Mouse (Mus musculus) intestine, postnatal 0 days (tissue): ENCODE results near the gene Gabarapl2. TPM values are rescaled to one million over a fixed set of nuclear protein-coding genes. Genes with fewer than 3 reads are reported as not detected.

Source experiments
- ATAC-seq: fragments of 200-750 bp; cut with Nextera tagmentation; 2 replicates; pipeline ENCODE4 v1.8.0; 2017; ENCODE audit warnings: mild to moderate bottlenecking, moderate TSS enrichment, moderate library complexity
- H3K27ac ChIP-seq: fragments of 300-500 bp; sonication (generic); 2 replicates; pipeline ENCODE4 v1.5.1; 2014; ENCODE audit warnings: mild to moderate bottlenecking, low read depth, low read length, moderate library complexity
- H3K27me3 ChIP-seq: fragments of 300-500 bp; sonication (generic); replicated peaks from 2 replicates; pipeline ENCODE4 v1.6.1; 2014; ENCODE audit warnings: low read length, mixed read lengths; ENCODE audit not compliant: control insufficient read depth, insufficient read depth
- H3K36me3 ChIP-seq: fragments of 300-500 bp; sonication (generic); 2 replicates; pipeline ENCODE4 v1.6.1; 2014; ENCODE audit warnings: mild to moderate bottlenecking, moderate library complexity; ENCODE audit not compliant: control insufficient read depth, insufficient read depth
- H3K4me1 ChIP-seq: fragments of 300-500 bp; sonication (generic); replicated peaks from 2 replicates; pipeline ENCODE4 v1.6.1; 2014; ENCODE audit warnings: antibody characterized with exemption, low read length, mixed read lengths; ENCODE audit not compliant: control insufficient read depth, insufficient read depth
- H3K4me2 ChIP-seq: fragments of 300-500 bp; sonication (generic); replicated peaks from 2 replicates; pipeline ENCODE4 v1.6.1; 2014; ENCODE audit warnings: low read depth, mild to moderate bottlenecking, moderate library complexity
- H3K4me3 ChIP-seq: fragments of 300-500 bp; sonication (generic); 2 replicates; pipeline ENCODE4 v1.5.1; 2014; ENCODE audit warnings: low read depth, low read length
- H3K9ac ChIP-seq: fragments of 300-500 bp; sonication (generic); 2 replicates; pipeline ENCODE4 v1.6.1; 2014; ENCODE audit warnings: mild to moderate bottlenecking, low read depth, low read length
- H3K9me3 ChIP-seq: fragments of 300-500 bp; sonication (generic); 2 replicates; pipeline ENCODE4 v1.6.1; 2016; ENCODE audit warnings: mixed run types; ENCODE audit not compliant: control insufficient read depth
- CTCF ChIP-seq: sonication (generic); IDR thresholded peaks from 2 replicates; pipeline ENCODE4 v1.5.1; 2016; ENCODE audit warnings: low read depth, mild to moderate bottlenecking, control low read depth, antibody characterized with exemption, moderate library complexity
- WGBS: fragments of 180-500 bp; shearing (Covaris S2); extraction: QIAGEN DNeasy Blood & Tissue Kit; methylation state at CpG from one replicate; pipeline ENCODE4 v1.1.7; 2014; 5-methylcytosine and 5-hydroxymethylcytosine counted together
- polyA plus RNA-seq: library from polyadenylated mRNA; unstranded; fragments of >200 nt; fragmentation: Nextera tagmentation; extraction: Ambion mirVana; gene quantifications from 2 replicates; pipeline ENCODE4 v1.2.1, GENCODE M21; 2015

Gabarapl2 gene
- polyA plus RNA-seq, 1 experiment from 2014 or later: 308 TPM

DNA sequence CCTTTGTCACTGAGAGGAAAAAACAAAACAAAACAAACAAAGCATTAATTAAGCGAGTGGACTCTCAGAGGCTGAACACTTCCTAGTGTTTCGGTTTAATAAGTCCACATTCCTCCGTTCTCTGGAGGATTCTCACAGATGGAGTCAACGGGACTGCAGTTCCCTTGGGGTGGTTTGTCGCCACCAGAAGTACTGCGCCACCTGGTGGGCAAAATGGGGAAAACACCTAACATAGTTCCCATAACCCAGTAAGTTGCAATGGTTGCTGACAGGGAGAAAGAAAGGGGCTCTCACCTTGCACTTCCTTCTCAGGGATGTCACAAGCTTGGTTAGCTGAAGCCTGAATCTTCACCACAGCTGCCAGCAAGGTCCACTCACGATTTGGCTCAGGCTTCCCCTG is 49.4 kb downstream of the Gabarapl2 start:
- H3K27ac ChIP-seq: no peak overlapping the region
- H3K9ac ChIP-seq: no peak overlapping the region
- no peaks in the 10 kb centered on the region for H3K27me3 ChIP-seq
- ATAC-seq: peak; percentile 39; the same call in 1 of the 2 replicates
- H3K9me3 ChIP-seq: no peaks in the 10 kb centered on the region
- H3K4me2 ChIP-seq: 0 out of 2 replicates have a peak overlapping the region, but pooled peaks have one; percentile 21
- 10% methylated on average over 7 of the region's 7 CpGs for WGBS
- H3K36me3 ChIP-seq: peaks cover 29% of the 10 kb centered on the region
- H3K4me1 ChIP-seq: 0 out of 2 replicates have a peak, but pooled peaks cover 2% of the 10 kb centered on the region
- TF ChIP-seq CTCF: peak; percentile 95
- no peak overlapping the region for H3K4me3 ChIP-seq

DNA sequence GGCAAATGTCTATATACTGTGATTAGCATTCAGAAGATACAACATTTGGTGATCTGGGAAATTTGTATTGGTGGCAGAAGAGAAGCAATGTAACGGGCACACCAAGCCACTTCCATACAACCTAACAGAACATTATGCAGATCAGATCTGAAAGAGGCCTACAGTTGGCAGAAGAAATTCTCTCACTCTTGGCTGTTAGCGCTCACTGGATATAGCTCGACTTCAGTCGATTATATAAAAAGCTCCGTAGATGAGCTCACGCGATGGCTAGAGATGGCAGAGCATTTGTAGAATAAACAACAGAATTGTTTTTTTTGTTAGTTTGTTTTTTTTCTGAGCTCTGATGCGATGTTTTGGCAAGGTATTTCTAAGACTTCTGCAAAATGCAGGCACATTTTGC is 50.8 kb downstream of the Gabarapl2 start:
- Histone ChIP-seq H3K27me3 (no peaks in the 10 kb centered on the region), H3K27ac (no peak overlapping the region), H3K4me2 (peak overlapping the region; percentile 93), H3K36me3 (peaks cover 42% of the 10 kb centered on the region), H3K9ac (peak overlapping the region; percentile 57), H3K4me1 (0 out of 2 replicates have a peak, but pooled peaks cover 2% of the 10 kb centered on the region), H3K9me3 (no peaks in the 10 kb centered on the region), H3K4me3 (peak overlapping the region; percentile 81)
- ATAC-seq: no peak
- TF ChIP-seq CTCF: no peak
- 49% methylated on average over 8 of the region's 8 CpGs for WGBS

DNA sequence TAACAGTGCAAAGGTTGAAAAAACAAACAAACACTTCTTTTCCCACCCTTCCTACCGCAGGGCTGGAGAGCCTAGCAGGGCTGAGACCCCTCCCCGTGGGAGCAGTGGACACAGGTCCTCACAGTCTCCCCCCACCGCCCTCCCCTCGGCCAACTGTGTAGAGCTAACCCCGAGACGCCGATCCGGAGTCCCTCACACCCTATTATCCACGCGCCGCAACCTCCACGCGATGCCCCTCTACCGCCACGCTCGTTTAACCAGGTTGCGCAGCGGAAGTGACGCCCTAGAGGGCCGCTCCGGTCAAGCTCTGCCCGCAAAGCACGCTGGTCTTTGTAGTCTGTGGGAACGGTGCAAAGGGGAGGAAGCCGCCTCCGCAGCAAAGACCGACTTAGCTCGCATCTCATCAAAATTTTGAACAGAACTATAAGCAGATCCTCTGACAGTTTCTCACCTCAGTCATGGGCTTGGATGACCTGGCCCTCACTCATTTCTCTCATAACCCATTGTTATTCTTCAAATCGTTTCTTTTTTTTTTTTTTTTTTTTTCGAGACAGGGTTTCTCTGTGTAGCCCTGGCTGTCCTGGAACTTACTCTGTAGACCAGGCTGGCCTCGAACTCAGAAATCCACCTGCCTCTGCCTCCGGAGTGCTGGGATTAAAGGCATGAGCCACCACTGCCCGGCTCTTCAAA is 51.7 kb downstream of the Gabarapl2 start, which contains the start of gene Adat1:
Adat1 (minus strand) TSS at position 290 of the 690 bp plus-strand sequence.
- Histone ChIP-seq H3K4me3 (peak within 1 kb of the TSS; percentile 81), H3K9ac (peak within 1 kb of the TSS; percentile 57), H3K4me1 (0 out of 2 replicates have a peak, but pooled peaks cover 2% of the 10 kb centered on the region), H3K9me3 (no peaks in the 10 kb centered on the region), H3K27ac (no peak within 1 kb of the TSS), H3K4me2 (peak within 1 kb of the TSS; percentile 93), H3K36me3 (peaks cover 46% of the 10 kb centered on the region), H3K27me3 (no peaks in the 10 kb centered on the region)
- WGBS: 4% methylated on average over 33 of the region's 33 CpGs
- TF ChIP-seq CTCF: peak; percentile 36; the same call in 1 of the 2 replicates
- ATAC-seq: peak; percentile 90

DNA sequence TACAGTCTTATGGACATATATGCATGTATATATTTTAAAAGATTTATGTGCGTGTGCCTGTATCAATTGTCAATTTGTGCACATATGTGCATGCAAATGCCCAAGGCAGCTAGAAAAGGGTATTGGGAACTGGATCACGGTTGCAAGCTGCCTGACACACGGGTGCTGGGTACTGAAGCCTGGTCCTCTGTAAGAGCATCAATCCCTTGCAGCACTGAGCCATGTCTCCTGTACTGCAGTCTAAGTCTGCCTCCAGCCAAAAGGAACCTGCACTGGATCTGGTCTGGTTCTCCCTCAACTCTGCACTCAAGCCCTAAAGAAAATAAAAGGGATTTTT is 52.2 kb downstream of the Gabarapl2 start:
- Histone ChIP-seq H3K4me1 (0 out of 2 replicates have a peak, but pooled peaks cover 2% of the 10 kb centered on the region), H3K4me3 (peak overlapping the region; percentile 81; the same call in 1 of the 2 replicates), H3K4me2 (peak overlapping the region; percentile 93; the same call in 1 of the 2 replicates), H3K27ac (no peak overlapping the region), H3K9me3 (no peaks in the 10 kb centered on the region), H3K36me3 (peaks cover 48% of the 10 kb centered on the region), H3K9ac (no peak overlapping the region), H3K27me3 (no peaks in the 10 kb centered on the region)
- 67% methylated on average over 3 of the region's 3 CpGs for WGBS
- ATAC-seq: no peak
- TF ChIP-seq CTCF: no peak

Other genes starting within 250 kb of the Gabarapl2 start
- gene Ctrb1, start 249.7 kb upstream of the Gabarapl2 start, polyA plus RNA-seq: 75.8 and 118 TPM in 2 replicates
- 38.8 and 41.1 TPM in 2 replicates for gene Bcar1, start 196.9 kb upstream of the Gabarapl2 start, polyA plus RNA-seq
- 87.2 and 89.5 TPM in 2 replicates for gene Cfdp1, start 86.4 kb upstream of the Gabarapl2 start, polyA plus RNA-seq
- 24.1 and 25.4 TPM in 2 replicates for gene Tmem170, start 64.0 kb upstream of the Gabarapl2 start, polyA plus RNA-seq
- 0.44 and 0.54 TPM in 2 replicates for gene Chst5, start 30.3 kb upstream of the Gabarapl2 start, polyA plus RNA-seq
- 1.8 and 2.2 TPM in 2 replicates for gene Tmem231, start 6.8 kb upstream of the Gabarapl2 start, polyA plus RNA-seq
- gene Adat1, start 51.6 kb downstream of the Gabarapl2 start, polyA plus RNA-seq: 1.2 and 1.4 TPM in 2 replicates
- gene Kars, start 70.6 kb downstream of the Gabarapl2 start, polyA plus RNA-seq: 63.7 and 69.2 TPM in 2 replicates
- gene Terf2ip, start 70.7 kb downstream of the Gabarapl2 start, polyA plus RNA-seq: 10.1 and 11.2 TPM in 2 replicates
- 0.21 and 0.29 TPM in 2 replicates for gene Gm6793, start 74.3 kb downstream of the Gabarapl2 start, polyA plus RNA-seq